Comparison of ENCODE assay signal across 10 mouse cellular contexts in genomic region chr4:53798896-53799676, GRCm38 (mm10). TPM values are rescaled to one million over a fixed set of nuclear protein-coding genes. Genes with fewer than 3 reads are reported as not detected.
DNase-seq lines count a peak whose midpoint lies in the region; ATAC-seq and TF ChIP-seq lines count a peak whose summit lies in the region.
"Had no signal": no experiment of that assay in that cellular context is flagged by ENCODE, and none has a peak within 500 bp of the region (broad histone marks: within the 10 kb centered on the region; RNA-seq: fewer than 3 reads in every experiment).

No protein-coding gene starts in this region.

- no peak overlapping the region for H3ac ChIP-seq in myocyte (ENCODE audit: control insufficient read depth, insufficient read length)

- no peaks in the 10 kb centered on the region for H3K79me2 ChIP-seq in myocyte (ENCODE audit: control insufficient read depth, insufficient read depth)

- no peak for ATAC-seq in kidney, embryonic 15.5 days (replicated peaks; ENCODE audit: low FRiP score)

- H3K4me3 ChIP-seq in kidney, embryonic 15.5 days (replicated peaks) = no peak overlapping the region
- no peak overlapping the region for H3K4me3 ChIP-seq in myocyte
- H3K4me3 ChIP-seq: embryonic facial prominence, embryonic 15.5 days had no signal

- 50% methylated on average over 7 of the region's 7 CpGs for WGBS in kidney, embryonic 15.5 days

- H3K4me2 ChIP-seq in kidney, embryonic 15.5 days = no peak overlapping the region
- H3K4me2 ChIP-seq in myocyte (ENCODE audit: low read depth) = no peak overlapping the region
- H3K4me2 ChIP-seq: embryonic facial prominence, embryonic 15.5 days had no signal

- H3K9ac ChIP-seq in kidney, embryonic 15.5 days = no peak overlapping the region
- H3K9ac ChIP-seq: embryonic facial prominence, embryonic 15.5 days had no signal

- no peaks in the 10 kb centered on the region for H3K36me3 ChIP-seq in kidney, embryonic 15.5 days
- H3K36me3 ChIP-seq in myocyte (ENCODE audit: control insufficient read depth, insufficient read depth) = no peaks in the 10 kb centered on the region
- H3K36me3 ChIP-seq: embryonic facial prominence, embryonic 15.5 days had no signal

- no peak for TF ChIP-seq POLR2A in myocyte (IDR thresholded peaks at IDR 0.05; ENCODE audit: insufficient read length, low read depth)

- H3K27ac ChIP-seq in kidney, embryonic 15.5 days = peak overlapping the region; percentile 45; the same call in 1 of the 2 replicates
- H3K27ac ChIP-seq: embryonic facial prominence, embryonic 15.5 days had no signal

- H3K4me1 ChIP-seq in kidney, embryonic 15.5 days = 0 out of 2 replicates have a peak, but pooled peaks cover 7% of the 10 kb centered on the region

- intact Hi-C loops in heart, postnatal 10 days (cut with DNase I) = no loop called here
- intact Hi-C loops in left cerebral cortex, postnatal 10 days (cut with DNase I) = no loop called here

- H3K27me3 ChIP-seq in kidney, embryonic 15.5 days = no peaks in the 10 kb centered on the region
- no peaks in the 10 kb centered on the region for H3K27me3 ChIP-seq in myocyte (ENCODE audit: control insufficient read depth, insufficient read depth, insufficient read length)
- H3K27me3 ChIP-seq: embryonic facial prominence, embryonic 15.5 days had no signal

- no peaks in the 10 kb centered on the region for H3K9me3 ChIP-seq in kidney, embryonic 15.5 days (replicated peaks)
- H3K9me3 ChIP-seq: embryonic facial prominence, embryonic 15.5 days had no signal

- DNase-seq in embryo, embryonic 10.5 days (ENCODE audit: low spot score) = peak; percentile 50
- no peak for DNase-seq in embryo, embryonic 9.5 days (ENCODE audit: extremely low spot score)
- DNase-seq in kidney, adult 9 months = no peak
- DNase-seq in heart, postnatal 10 days = peak; percentile 20 to 25
- DNase-seq in frontal cortex, postnatal 25 days (ENCODE audit: low spot score in 2 of 2) = no peak
- no peak for DNase-seq in left cerebral cortex, postnatal 10 days (ENCODE audit: extremely low spot score in 1 of 2, low spot score in 2 of 2)

TF ChIP-seq in myocyte, 11 proteins besides CTCF, POLR2A, EP300 and RAD21:
- TF ChIP-seq USF1 (IDR thresholded peaks at IDR 0.05; ENCODE audit: low read depth) (peak; percentile 68), MYOG (IDR thresholded peaks at IDR 0.05; ENCODE audit: control insufficient read depth in 1 of 3, insufficient read depth in 1 of 3, insufficient read length in 2 of 3, low read depth in 2 of 3) (no peak)
TF ChIP-seq in myocyte: peak in this region for 1.

RNA-seq across cellular contexts. Expression of gene Tal2, which starts 19.6 kb away (rescaled TPM):
- 0.14 TPM in 2 replicates for polyA plus RNA-seq in kidney, embryonic 15.5 days (2015; fragmentation: Nextera tagmentation; extraction: Ambion mirVana)
- under 1 TPM in 1 of 2 experiments, not detected in 1; 0.22 TPM for total RNA-seq in heart, postnatal 10 days (2021)
- 0.17 TPM for polyA plus RNA-seq in myocyte (2012; fragmentation: generic; extraction: Trizol)
- under 1 TPM in 1 of 2 experiments, not detected in 1; 0.11 TPM for total RNA-seq in left cerebral cortex, postnatal 10 days (2021)
- polyA plus RNA-seq: large intestine, adult 2 months had no signal

RNA-seq across cellular contexts. Expression of gene Tmem38b, which starts 26.8 kb away (rescaled TPM):
- polyA plus RNA-seq in kidney, embryonic 15.5 days (2015; fragmentation: Nextera tagmentation; extraction: Ambion mirVana) = 7.1 and 8.0 TPM in 2 replicates
- 10 to 100 TPM; 15.1 to 16.1 TPM for total RNA-seq in heart, postnatal 10 days (2021)
- polyA plus RNA-seq in myocyte (2012; fragmentation: generic; extraction: Trizol) = 39.7 TPM
- total RNA-seq in left cerebral cortex, postnatal 10 days (2021) = 10 to 100 TPM; 10.7 to 13.6 TPM

Comparison
In these comparisons a context has a peak if more than half of its experiments do, and no peak if none do; other contexts are left out.
1. DNase-seq: peak in embryo, embryonic 10.5 days (single experiment) and heart, postnatal 10 days (2 of 2); none in embryo, embryonic 9.5 days (single experiment), kidney, adult 9 months (single experiment), frontal cortex, postnatal 25 days (0 of 2) and left cerebral cortex, postnatal 10 days (0 of 2).